Mouse (Mus musculus) forebrain, embryonic 10.5 days (tissue): ENCODE measurements at regions not wholly inside any gene's neighbourhood (a gene's known extent, or its start where the extent isn't known, plus 50 kb on each side); places are given as distances from the start of the nearest gene placed in this dataset.

Experiments
- DNase-seq: peaks from one replicate; pipeline ENCODE4 v3.0.0-alpha.2; 2017; ENCODE audit warnings: low spot score; ENCODE audit errors: extremely low spot score
- H3K27ac ChIP-seq: fragments of 300-500 bp; sonication (generic); 2 replicates; pipeline ENCODE4 v1.5.1; 2016; ENCODE audit warnings: mild to moderate bottlenecking
- H3K27me3 ChIP-seq: fragments of 300-500 bp; sonication (generic); 2 replicates; pipeline ENCODE4 v1.6.1; 2016; ENCODE audit warnings: mild to moderate bottlenecking; ENCODE audit not compliant: poor library complexity, severe bottlenecking
- H3K36me3 ChIP-seq: fragments of 300-500 bp; sonication (generic); replicated peaks from 2 replicates; pipeline ENCODE4 v1.6.1; 2016; ENCODE audit warnings: mild to moderate bottlenecking, moderate library complexity
- H3K4me1 ChIP-seq: fragments of 300-500 bp; sonication (generic); 2 replicates; pipeline ENCODE4 v1.6.1; 2016
- H3K4me3 ChIP-seq: fragments of 300-500 bp; sonication (generic); 2 replicates; pipeline ENCODE4 v1.5.1; 2016; ENCODE audit warnings: mild to moderate bottlenecking, moderate library complexity
- H3K9me3 ChIP-seq: fragments of 300-500 bp; sonication (generic); 2 replicates; pipeline ENCODE4 v1.6.1; 2016; ENCODE audit warnings: mild to moderate bottlenecking, moderate library complexity
- WGBS: fragments of 180-500 bp; shearing (Covaris S2); methylation state at CpG from one replicate; pipeline ENCODE4 v1.1.7; 2016; 5-methylcytosine and 5-hydroxymethylcytosine counted together

GRCm38 (mm10) chr12:32681910-32682309 lies 137.4 kb upstream of the Nampt start:
- no peaks in the 10 kb centered on the region for H3K4me1 ChIP-seq
- no peak overlapping the region for H3K27ac ChIP-seq
- no peak overlapping the region for H3K4me3 ChIP-seq
- H3K36me3 ChIP-seq: no peaks in the 10 kb centered on the region
- WGBS: 90% methylated on average over 3 of the region's 3 CpGs
- DNase-seq: no peak
- H3K9me3 ChIP-seq: no peaks in the 10 kb centered on the region
- no peaks in the 10 kb centered on the region for H3K27me3 ChIP-seq

- Histone ChIP-seq H3K27me3 (no peaks in the 10 kb centered on the region), H3K4me1 (no peaks in the 10 kb centered on the region), H3K4me3 (no peak overlapping the region), H3K27ac (no peak overlapping the region), H3K9me3 (no peaks in the 10 kb centered on the region), H3K36me3 (no peaks in the 10 kb centered on the region)
- no peak for DNase-seq
- WGBS: 75% methylated on average over 2 of the region's 2 CpGs
These were observed 136.0 kb upstream of the Nampt start for GRCm38 (mm10) chr12:32683375-32683774.

GRCm38 (mm10) chr12:32685788-32686385 lies 133.5 kb upstream of the Nampt start:
- no peaks in the 10 kb centered on the region for H3K4me1 ChIP-seq
- H3K36me3 ChIP-seq: no peaks in the 10 kb centered on the region
- H3K9me3 ChIP-seq: no peaks in the 10 kb centered on the region
- no peaks in the 10 kb centered on the region for H3K27me3 ChIP-seq
- H3K27ac ChIP-seq: no peak overlapping the region
- DNase-seq: no peak
- WGBS: 84% methylated on average over 7 of the region's 7 CpGs
- H3K4me3 ChIP-seq: no peak overlapping the region

GRCm38 (mm10) chr12:32689361-32689760 lies 130.0 kb upstream of the Nampt start:
- Histone ChIP-seq H3K9me3 (no peaks in the 10 kb centered on the region), H3K4me1 (peaks cover 5% of the 10 kb centered on the region; the same call in 1 of the 2 replicates), H3K36me3 (no peaks in the 10 kb centered on the region), H3K27me3 (no peaks in the 10 kb centered on the region), H3K4me3 (no peak overlapping the region), H3K27ac (no peak overlapping the region)
- DNase-seq: no peak
- 86% methylated on average over 4 of the region's 4 CpGs for WGBS

GRCm38 (mm10) chr12:32690096-32690495 lies 129.2 kb upstream of the Nampt start:
- no peak overlapping the region for H3K27ac ChIP-seq
- peaks cover 5% of the 10 kb centered on the region; the same call in 1 of the 2 replicates for H3K4me1 ChIP-seq
- no peak overlapping the region for H3K4me3 ChIP-seq
- no peaks in the 10 kb centered on the region for H3K36me3 ChIP-seq
- no peaks in the 10 kb centered on the region for H3K9me3 ChIP-seq
- 91% methylated on average over 2 of the region's 2 CpGs for WGBS
- DNase-seq: no peak
- no peaks in the 10 kb centered on the region for H3K27me3 ChIP-seq

- no peak for DNase-seq
- Histone ChIP-seq H3K27ac (no peak overlapping the region), H3K36me3 (no peaks in the 10 kb centered on the region), H3K27me3 (no peaks in the 10 kb centered on the region), H3K4me3 (no peak overlapping the region), H3K4me1 (peaks cover 5% of the 10 kb centered on the region; the same call in 1 of the 2 replicates), H3K9me3 (no peaks in the 10 kb centered on the region)
- WGBS: 65% methylated on average over 8 of the region's 8 CpGs
These were observed 127.1 kb upstream of the Nampt start for GRCm38 (mm10) chr12:32692081-32692819.

- Histone ChIP-seq H3K4me3 (no peak overlapping the region), H3K27me3 (no peaks in the 10 kb centered on the region), H3K36me3 (no peaks in the 10 kb centered on the region), H3K4me1 (peaks cover 5% of the 10 kb centered on the region; the same call in 1 of the 2 replicates), H3K9me3 (no peaks in the 10 kb centered on the region), H3K27ac (no peak overlapping the region)
- no peak for DNase-seq
- 88% methylated on average over 7 of the region's 7 CpGs for WGBS
These were observed 126.4 kb upstream of the Nampt start for GRCm38 (mm10) chr12:32692962-32693361.

- Histone ChIP-seq H3K36me3 (no peaks in the 10 kb centered on the region), H3K4me3 (no peak overlapping the region), H3K27me3 (no peaks in the 10 kb centered on the region), H3K9me3 (no peaks in the 10 kb centered on the region), H3K4me1 (peaks cover 5% of the 10 kb centered on the region; the same call in 1 of the 2 replicates), H3K27ac (no peak overlapping the region)
- no peak for DNase-seq
- WGBS: 91% methylated on average over 1 of the region's 1 CpGs
These were observed 125.7 kb upstream of the Nampt start for GRCm38 (mm10) chr12:32693678-32694077.

- H3K27ac ChIP-seq: no peak overlapping the region
- WGBS: 77% methylated on average over 2 of the region's 2 CpGs
- H3K4me3 ChIP-seq: no peak overlapping the region
- no peak for DNase-seq
- no peaks in the 10 kb centered on the region for H3K9me3 ChIP-seq
- H3K36me3 ChIP-seq: no peaks in the 10 kb centered on the region
- H3K27me3 ChIP-seq: no peaks in the 10 kb centered on the region
- H3K4me1 ChIP-seq: peaks cover 4% of the 10 kb centered on the region; the same call in 1 of the 2 replicates
These were observed 122.5 kb upstream of the Nampt start for GRCm38 (mm10) chr12:32696832-32697231.

GRCm38 (mm10) chr12:32709188-32709587 lies 110.2 kb upstream of the Nampt start:
- Histone ChIP-seq H3K27ac (no peak overlapping the region), H3K4me1 (no peaks in the 10 kb centered on the region), H3K4me3 (no peak overlapping the region), H3K27me3 (no peaks in the 10 kb centered on the region), H3K9me3 (no peaks in the 10 kb centered on the region), H3K36me3 (no peaks in the 10 kb centered on the region)
- no peak for DNase-seq
- 93% methylated on average over 10 of the region's 10 CpGs for WGBS

- Histone ChIP-seq H3K4me1 (no peaks in the 10 kb centered on the region), H3K27ac (no peak overlapping the region), H3K27me3 (no peaks in the 10 kb centered on the region), H3K4me3 (no peak overlapping the region), H3K9me3 (no peaks in the 10 kb centered on the region), H3K36me3 (no peaks in the 10 kb centered on the region)
- WGBS: 89% methylated on average over 5 of the region's 5 CpGs
- no peak for DNase-seq
These were observed 102.0 kb upstream of the Nampt start for GRCm38 (mm10) chr12:32717129-32717921.

- no peaks in the 10 kb centered on the region for H3K36me3 ChIP-seq
- DNase-seq: no peak
- H3K4me1 ChIP-seq: no peaks in the 10 kb centered on the region
- H3K27me3 ChIP-seq: no peaks in the 10 kb centered on the region
- no peaks in the 10 kb centered on the region for H3K9me3 ChIP-seq
- WGBS: 94% methylated on average over 4 of the region's 4 CpGs
- H3K27ac ChIP-seq: no peak overlapping the region
- H3K4me3 ChIP-seq: no peak overlapping the region
These were observed 100.1 kb upstream of the Nampt start for GRCm38 (mm10) chr12:32719203-32719602.
